Mouse (Mus musculus) neural tube, embryonic 11.5 days (tissue): ENCODE results near the gene Alox5ap. TPM values are rescaled to one million over a fixed set of nuclear protein-coding genes. Genes with fewer than 3 reads are reported as not detected.
A peak's percentile ranks its signal among the peaks of the same experiment; 100 is the strongest.

Experiments
- ATAC-seq: fragments of 200-750 bp; cut with Nextera tagmentation; 2 replicates; pipeline ENCODE4 v1.8.0; 2017; ENCODE audit warnings: moderate number of reproducible peaks, mild to moderate bottlenecking, moderate TSS enrichment, moderate library complexity; ENCODE audit not compliant: insufficient read depth, low FRiP score, low TSS enrichment
- DNase-seq: peaks from one replicate; pipeline ENCODE4 v3.0.0-alpha.2; 2015; ENCODE audit warnings: low spot score
- H3K27ac ChIP-seq: fragments of 300-500 bp; sonication (generic); 2 replicates; pipeline ENCODE4 v1.5.1; 2014; ENCODE audit warnings: low read depth, mild to moderate bottlenecking, low read length
- H3K27me3 ChIP-seq: fragments of 300-500 bp; sonication (generic); 2 replicates; pipeline ENCODE4 v1.6.1; 2014; ENCODE audit warnings: mild to moderate bottlenecking, low read length, mixed read lengths; ENCODE audit not compliant: control insufficient read depth, insufficient read depth
- H3K36me3 ChIP-seq: fragments of 300-500 bp; sonication (generic); 2 replicates; pipeline ENCODE4 v1.6.1; 2014; ENCODE audit warnings: mild to moderate bottlenecking, low read length, moderate library complexity, mixed read lengths; ENCODE audit not compliant: control insufficient read depth, insufficient read depth
- H3K4me1 ChIP-seq: fragments of 300-500 bp; sonication (generic); 2 replicates; pipeline ENCODE4 v1.6.1; 2014; ENCODE audit warnings: low read length, mixed read lengths; ENCODE audit not compliant: control insufficient read depth, insufficient read depth
- H3K4me2 ChIP-seq: fragments of 300-500 bp; sonication (generic); 2 replicates; pipeline ENCODE4 v1.6.1; 2014; ENCODE audit warnings: low read depth, mild to moderate bottlenecking, moderate library complexity
- H3K4me3 ChIP-seq: fragments of 300-500 bp; sonication (generic); 2 replicates; pipeline ENCODE4 v1.5.1; 2014; ENCODE audit warnings: low read depth, low read length
- H3K9ac ChIP-seq: fragments of 300-500 bp; sonication (generic); 2 replicates; pipeline ENCODE4 v1.6.1; 2014; ENCODE audit warnings: mild to moderate bottlenecking, low read length
- H3K9me3 ChIP-seq: fragments of 300-500 bp; sonication (generic); 2 replicates; pipeline ENCODE4 v1.6.1; 2016; ENCODE audit warnings: low read length; ENCODE audit not compliant: control insufficient read depth
- WGBS: fragments of 180-500 bp; shearing (Covaris S2); extraction: QIAGEN DNeasy Blood & Tissue Kit; methylation state at CpG from one replicate; pipeline ENCODE4 v1.1.7; 2014; 5-methylcytosine and 5-hydroxymethylcytosine counted together
- polyA plus RNA-seq: library from polyadenylated mRNA; unstranded; fragments of >200 nt; fragmentation: Nextera tagmentation; extraction: Ambion mirVana; gene quantifications from 2 replicates; pipeline ENCODE4 v1.2.1, GENCODE M21; 2014

Alox5ap gene
- polyA plus RNA-seq, 1 experiment from 2014 or later = 6.0 TPM

- Histone ChIP-seq H3K4me3 (no peak overlapping the region), H3K9ac (no peak overlapping the region), H3K36me3 (no peaks in the 10 kb centered on the region), H3K4me1 (peaks cover 9% of the 10 kb centered on the region; the same call in 1 of the 2 replicates), H3K4me2 (no peak overlapping the region), H3K27me3 (no peaks in the 10 kb centered on the region), H3K27ac (no peak overlapping the region), H3K9me3 (no peaks in the 10 kb centered on the region)
- ATAC-seq = no peak
- no peak for DNase-seq
- WGBS = 80% methylated on average over 2 of the region's 2 CpGs
Measured at GRCm38 (mm10) chr5:149253491-149253890, 11.1 kb upstream of the Alox5ap start.

- Histone ChIP-seq H3K36me3 (no peaks in the 10 kb centered on the region), H3K27ac (no peak overlapping the region), H3K4me3 (no peak overlapping the region), H3K4me1 (peaks cover 15% of the 10 kb centered on the region), H3K27me3 (no peaks in the 10 kb centered on the region), H3K9me3 (no peaks in the 10 kb centered on the region), H3K4me2 (no peak overlapping the region), H3K9ac (no peak overlapping the region)
- WGBS = 89% methylated on average over 2 of the region's 2 CpGs
- ATAC-seq = no peak
- no peak for DNase-seq
Measured at GRCm38 (mm10) chr5:149255522-149255921, 9.0 kb upstream of the Alox5ap start.

GRCm38 (mm10) chr5:149257518-149258281, 6.9 kb upstream of the Alox5ap start:
- Histone ChIP-seq H3K4me3 (no peak overlapping the region), H3K27me3 (no peaks in the 10 kb centered on the region), H3K36me3 (no peaks in the 10 kb centered on the region; the same call in 1 of the 2 replicates), H3K4me1 (peaks cover 15% of the 10 kb centered on the region), H3K27ac (peak overlapping the region; percentile 82), H3K9me3 (0 out of 2 replicates have a peak, but pooled peaks cover 4% of the 10 kb centered on the region), H3K9ac (peak overlapping the region; percentile 18; the same call in 1 of the 2 replicates), H3K4me2 (no peak overlapping the region)
- WGBS = 34% methylated on average over 14 of the region's 14 CpGs
- peak; percentile 65 for DNase-seq
- ATAC-seq = peak; percentile 77

- peak; percentile 81 for DNase-seq
- H3K27ac ChIP-seq = peak overlapping the region; percentile 82
- peak; percentile 62 for ATAC-seq
Measured at GRCm38 (mm10) chr5:149259093-149259492, 5.5 kb upstream of the Alox5ap start.

GRCm38 (mm10) chr5:149261449-149261848, 3.1 kb upstream of the Alox5ap start:
- no peak overlapping the region for H3K4me3 ChIP-seq
- H3K27me3 ChIP-seq = no peaks in the 10 kb centered on the region
- no peak for ATAC-seq
- H3K27ac ChIP-seq = no peak overlapping the region
- DNase-seq = no peak
- no peak overlapping the region for H3K4me2 ChIP-seq
- H3K36me3 ChIP-seq = no peaks in the 10 kb centered on the region; the same call in 1 of the 2 replicates
- WGBS = 79% methylated on average over 7 of the region's 7 CpGs
- no peak overlapping the region for H3K9ac ChIP-seq
- peaks cover 15% of the 10 kb centered on the region for H3K4me1 ChIP-seq
- 0 out of 2 replicates have a peak, but pooled peaks cover 4% of the 10 kb centered on the region for H3K9me3 ChIP-seq

More at GRCm38 (mm10) chr5:149259093-149259492, 5.5 kb upstream of the Alox5ap start:
- Histone ChIP-seq H3K4me1 (peaks cover 15% of the 10 kb centered on the region), H3K9ac (peak overlapping the region; percentile 3; the same call in 1 of the 2 replicates), H3K4me2 (peak overlapping the region; percentile 19; the same call in 1 of the 2 replicates), H3K9me3 (0 out of 2 replicates have a peak, but pooled peaks cover 4% of the 10 kb centered on the region), H3K27me3 (no peaks in the 10 kb centered on the region), H3K4me3 (no peak overlapping the region), H3K36me3 (no peaks in the 10 kb centered on the region; the same call in 1 of the 2 replicates)
- WGBS = 21% methylated on average over 16 of the region's 16 CpGs

GRCm38 (mm10) chr5:149261866-149262265, 2.7 kb upstream of the Alox5ap start:
- H3K9ac ChIP-seq = no peak overlapping the region
- H3K36me3 ChIP-seq = no peaks in the 10 kb centered on the region; the same call in 1 of the 2 replicates
- H3K4me3 ChIP-seq = no peak overlapping the region
- 0 out of 2 replicates have a peak, but pooled peaks cover 4% of the 10 kb centered on the region for H3K9me3 ChIP-seq
- no peak for DNase-seq
- H3K27me3 ChIP-seq = no peaks in the 10 kb centered on the region
- H3K27ac ChIP-seq = no peak overlapping the region
- no peak overlapping the region for H3K4me2 ChIP-seq
- H3K4me1 ChIP-seq = peaks cover 15% of the 10 kb centered on the region
- WGBS = 58% methylated on average over 6 of the region's 6 CpGs
- no peak for ATAC-seq

GRCm38 (mm10) chr5:149264878-149265279, 312 bp downstream of the Alox5ap start:
- DNase-seq (no peak), ATAC-seq (no peak)
- no peak overlapping the region for H3K9ac ChIP-seq
- H3K36me3 ChIP-seq = no peaks in the 10 kb centered on the region; the same call in 1 of the 2 replicates
- no peaks in the 10 kb centered on the region for H3K27me3 ChIP-seq
- H3K4me1 ChIP-seq = no peaks in the 10 kb centered on the region
- H3K4me2 ChIP-seq = no peak overlapping the region
- whole genome bisulfite sequencing = 61% methylated on average over 6 of the region's 6 CpGs
- no peak overlapping the region for H3K27ac ChIP-seq
- H3K9me3 ChIP-seq = 0 out of 2 replicates have a peak, but pooled peaks cover 4% of the 10 kb centered on the region
- H3K4me3 ChIP-seq = no peak overlapping the region

GRCm38 (mm10) chr5:149266761-149267221, 2.2 kb downstream of the Alox5ap start:
- Histone ChIP-seq H3K36me3 (no peaks in the 10 kb centered on the region; the same call in 1 of the 2 replicates), H3K4me2 (no peak overlapping the region), H3K9me3 (0 out of 2 replicates have a peak, but pooled peaks cover under 1% of the 10 kb centered on the region), H3K27me3 (no peaks in the 10 kb centered on the region), H3K9ac (no peak overlapping the region), H3K4me3 (no peak overlapping the region), H3K4me1 (no peaks in the 10 kb centered on the region), H3K27ac (no peak overlapping the region)
- no peak for ATAC-seq
- no peak for DNase-seq
- 87% methylated on average over 8 of the region's 8 CpGs for WGBS
